Mouse (Mus musculus) monocyte, adult 5-6 weeks (primary cell): ENCODE results near the gene Zmynd8. TPM values are rescaled to one million over a fixed set of nuclear protein-coding genes. Genes with fewer than 3 reads are reported as not detected.

ENCODE experiments used
- ATAC-seq: fragments of 153-309, 156-312 bp; replicated peaks from 2 replicates; pipeline ENCODE4 v1.8.0; 2017; ENCODE audit warnings: mild to moderate bottlenecking; ENCODE audit not compliant: low TSS enrichment, insufficient number of reproducible peaks, severe bottlenecking, poor library complexity, low FRiP score
- total RNA-seq: library from RNA; stranded (forward); fragments of 200-1000, 200-491, 200-594 nt; gene quantifications from 3 replicates; pipeline ENCODE4 v1.2.3, GENCODE M21; 2017

The Zmynd8 gene
- total RNA-seq, 1 experiment from 2014 or later = 44.4 TPM

DNA sequence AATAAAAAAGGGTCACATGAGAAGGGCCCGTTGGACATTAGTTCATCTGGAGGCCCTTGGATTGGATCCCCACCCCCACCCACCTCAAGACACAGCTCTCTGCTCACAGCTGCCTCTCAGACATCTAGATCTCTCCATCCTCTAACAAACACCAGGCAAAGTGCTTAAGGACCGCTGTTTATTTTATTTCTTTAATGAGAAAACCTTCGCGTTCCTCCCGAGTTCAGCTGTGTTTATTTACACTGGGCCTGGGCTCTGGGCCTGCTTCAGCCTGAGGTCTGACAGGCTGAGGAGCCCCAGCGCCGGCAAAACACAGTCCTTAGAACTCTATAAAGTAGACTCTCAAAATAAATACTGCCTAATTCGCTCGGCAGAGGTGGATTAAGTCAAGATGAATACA lies 157.8 kb downstream of the Zmynd8 start:
- ATAC-seq = no peak

DNA sequence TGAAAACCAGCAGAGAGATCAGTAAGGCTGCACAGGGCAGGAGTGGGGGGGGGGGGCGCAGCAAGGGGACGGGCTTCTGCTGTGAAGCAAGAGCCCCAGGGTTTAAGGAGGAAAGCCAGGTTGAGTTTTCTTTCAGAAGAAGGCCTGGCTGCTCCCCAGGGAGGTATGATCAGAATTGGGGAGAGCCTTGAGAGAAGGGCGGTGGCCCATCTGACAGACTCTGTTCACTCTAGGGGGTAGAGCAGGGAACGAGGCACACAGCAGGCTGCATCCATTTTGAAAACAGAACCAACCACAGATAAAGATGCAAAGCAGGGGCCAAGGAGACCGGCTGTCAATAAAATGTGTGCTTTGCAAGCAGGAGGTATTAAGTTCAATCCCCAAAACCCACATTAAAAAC lies 158.4 kb downstream of the Zmynd8 start:
- ATAC-seq = no peak

DNA sequence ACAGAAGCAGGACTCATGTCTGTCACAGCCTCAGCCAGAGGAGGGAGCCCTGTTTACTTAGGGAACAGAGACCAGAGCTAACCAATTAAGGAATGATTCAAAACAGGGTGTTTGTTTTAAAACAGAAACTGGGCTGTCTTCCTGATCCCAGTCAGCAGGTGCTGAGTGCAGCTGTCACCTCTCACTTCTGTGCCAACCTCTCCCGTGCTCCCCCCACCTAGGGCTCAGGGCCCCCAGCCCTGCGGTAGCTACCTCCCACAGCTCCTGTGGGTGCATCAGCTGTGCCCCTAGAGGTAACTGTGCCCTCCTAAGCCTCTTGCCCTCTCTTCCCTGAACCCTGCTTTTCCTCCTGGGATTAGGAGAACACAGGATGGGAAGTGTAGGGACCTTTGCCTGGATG lies 162.5 kb downstream of the Zmynd8 start:
- no peak for ATAC-seq

Other genes starting within 250 kb of the Zmynd8 start
- gene Ncoa3, start 93.6 kb upstream of the Zmynd8 start, total RNA-seq = 73.0 to 105 TPM (median 76.8 TPM) in 3 replicates